Mouse (Mus musculus) limb, embryonic 14.5 days (tissue): ENCODE results near the gene Irf2. TPM values are rescaled to one million over a fixed set of nuclear protein-coding genes. Genes with fewer than 3 reads are reported as not detected.

Source experiments
- ATAC-seq: fragments of 200-750 bp; cut with Nextera tagmentation; 2 replicates; pipeline ENCODE4 v1.8.0; 2017; ENCODE audit warnings: low read depth, moderate number of reproducible peaks, moderate TSS enrichment; ENCODE audit not compliant: low FRiP score
- DNase-seq: peaks from one replicate; pipeline ENCODE4 v3.0.0-alpha.2; 2015; ENCODE audit warnings: low spot score
- H3K27ac ChIP-seq: fragments of 300-500 bp; sonication (generic); replicated peaks from 2 replicates; pipeline ENCODE4 v1.5.1; 2014; ENCODE audit warnings: low read depth, mild to moderate bottlenecking, low read length, moderate library complexity, mixed read lengths
- H3K27me3 ChIP-seq: fragments of 300-500 bp; sonication (generic); 2 replicates; pipeline ENCODE4 v1.6.1; 2014; ENCODE audit warnings: low read length, mixed read lengths; ENCODE audit not compliant: control insufficient read depth, insufficient read depth
- H3K36me3 ChIP-seq: fragments of 300-500 bp; sonication (generic); 2 replicates; pipeline ENCODE4 v1.6.1; 2014; ENCODE audit warnings: mild to moderate bottlenecking, low read length, moderate library complexity, mixed read lengths; ENCODE audit not compliant: control insufficient read depth, insufficient read depth
- H3K4me1 ChIP-seq: fragments of 300-500 bp; sonication (generic); 2 replicates; pipeline ENCODE4 v1.6.1; 2014; ENCODE audit warnings: antibody characterized with exemption, low read length, mixed read lengths; ENCODE audit not compliant: control insufficient read depth, insufficient read depth
- H3K4me2 ChIP-seq: fragments of 300-500 bp; sonication (generic); replicated peaks from 2 replicates; pipeline ENCODE4 v1.6.1; 2014; ENCODE audit warnings: low read depth, mild to moderate bottlenecking, low read length, moderate library complexity; ENCODE audit not compliant: severe bottlenecking
- H3K4me3 ChIP-seq: fragments of 300-500 bp; sonication (generic); replicated peaks from 2 replicates; pipeline ENCODE4 v1.5.1; 2014; ENCODE audit warnings: low read length
- H3K9ac ChIP-seq: fragments of 300-500 bp; sonication (generic); 2 replicates; pipeline ENCODE4 v1.6.1; 2014; ENCODE audit warnings: mild to moderate bottlenecking, low read depth, low read length, moderate library complexity; ENCODE audit not compliant: severe bottlenecking
- H3K9me3 ChIP-seq: fragments of 300-500 bp; sonication (generic); 2 replicates; pipeline ENCODE4 v1.6.1; 2016; ENCODE audit warnings: low read length; ENCODE audit not compliant: control insufficient read depth
- POLR2A ChIP-seq: fragments of 200-500 bp; IDR thresholded peaks from 2 replicates; pipeline ENCODE4 v1.8.0; 2012; ENCODE audit warnings: inconsistent platforms, mild to moderate bottlenecking, moderate library complexity, borderline replicate concordance; ENCODE audit not compliant: insufficient read depth, insufficient read length; ENCODE audit errors: extremely low read depth
- WGBS: fragments of 180-500 bp; shearing (Covaris S2); extraction: QIAGEN DNeasy Blood & Tissue Kit; methylation state at CpG from one replicate; pipeline ENCODE4 v1.1.7; 2014; 5-methylcytosine and 5-hydroxymethylcytosine counted together
- polyA plus RNA-seq, 2 experiments: library from polyadenylated mRNA; depleted of rRNA in 1 of 2; stranded (reverse) in 1 of 2; unstranded in 1 of 2; fragments of >200 nt; fragmentation: Nextera tagmentation in 1 of 2; extraction: Ambion mirVana in 1 of 2; gene quantifications; 2 replicates each; pipeline versions ENCODE4 v1.2.1 to v1.2.3; 2012 to 2014

Irf2 gene
- polyA plus RNA-seq, 2 experiments = 15.1 to 16.8 TPM

DNA sequence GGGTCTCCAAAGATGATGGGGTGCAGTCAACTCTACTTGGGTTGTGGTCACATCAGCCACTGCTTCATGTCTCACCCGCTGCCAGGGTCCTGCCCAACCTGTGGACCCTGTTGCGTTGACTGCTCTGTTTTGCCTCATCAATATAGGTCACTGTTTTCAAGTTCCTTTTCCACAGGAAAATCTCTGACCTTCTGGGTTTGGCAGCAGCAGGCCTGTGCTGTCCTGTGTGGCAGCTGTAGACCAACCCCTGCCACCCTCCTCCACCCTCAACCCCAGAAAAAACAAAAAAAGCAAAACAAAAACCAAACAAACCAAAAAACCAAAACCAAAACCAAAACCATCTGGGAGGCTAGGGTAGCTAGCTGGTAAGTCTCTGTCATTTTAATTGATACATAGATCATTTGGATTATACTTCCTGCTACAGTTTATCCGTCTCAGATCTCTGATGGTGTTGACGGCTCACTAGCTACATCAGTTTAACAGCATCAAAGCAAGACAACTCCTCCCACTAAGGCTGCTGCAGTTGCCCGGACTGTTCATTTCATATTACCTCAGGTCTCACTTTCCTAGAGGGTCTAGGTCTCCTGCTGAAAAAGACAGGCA is 16.3 kb downstream of the Irf2 start:
- 60% methylated on average over 5 of the region's 5 CpGs for WGBS
- Histone ChIP-seq H3K36me3 (no peaks in the 10 kb centered on the region), H3K9me3 (no peaks in the 10 kb centered on the region), H3K4me1 (peaks cover 18% of the 10 kb centered on the region), H3K4me2 (no peak overlapping the region), H3K4me3 (no peak overlapping the region), H3K27me3 (no peaks in the 10 kb centered on the region), H3K9ac (no peak overlapping the region), H3K27ac (no peak overlapping the region)
- DNase-seq (no peak), ATAC-seq (no peak)
- no peak for TF ChIP-seq POLR2A

DNA sequence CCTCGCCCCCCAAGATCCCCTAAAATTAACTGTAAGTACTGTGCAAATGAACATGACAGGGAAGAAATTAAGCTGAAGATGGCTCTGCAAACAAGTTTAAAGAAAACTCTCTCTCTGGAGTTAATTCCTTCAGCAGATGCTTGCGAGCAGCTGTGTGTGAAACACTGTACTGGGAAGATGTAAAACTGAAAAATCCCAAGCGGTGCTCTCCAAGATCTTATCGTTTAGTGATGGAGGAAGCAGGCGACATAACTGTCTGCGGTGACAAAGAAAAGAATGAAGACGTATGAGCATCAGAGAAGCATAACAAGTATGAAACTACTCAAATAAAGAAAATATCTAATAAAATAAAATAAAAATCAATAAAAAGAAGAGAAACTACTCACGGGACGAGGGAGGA is 18.1 kb downstream of the Irf2 start:
- 82% methylated on average over 9 of the region's 9 CpGs for WGBS
- Histone ChIP-seq H3K4me1 (peaks cover under 1% of the 10 kb centered on the region; the same call in 1 of the 2 replicates), H3K4me3 (no peak overlapping the region), H3K36me3 (no peaks in the 10 kb centered on the region), H3K27me3 (no peaks in the 10 kb centered on the region), H3K9ac (no peak overlapping the region), H3K4me2 (no peak overlapping the region), H3K9me3 (no peaks in the 10 kb centered on the region), H3K27ac (no peak overlapping the region)
- TF ChIP-seq POLR2A = no peak
- DNase-seq (no peak), ATAC-seq (no peak)

DNA sequence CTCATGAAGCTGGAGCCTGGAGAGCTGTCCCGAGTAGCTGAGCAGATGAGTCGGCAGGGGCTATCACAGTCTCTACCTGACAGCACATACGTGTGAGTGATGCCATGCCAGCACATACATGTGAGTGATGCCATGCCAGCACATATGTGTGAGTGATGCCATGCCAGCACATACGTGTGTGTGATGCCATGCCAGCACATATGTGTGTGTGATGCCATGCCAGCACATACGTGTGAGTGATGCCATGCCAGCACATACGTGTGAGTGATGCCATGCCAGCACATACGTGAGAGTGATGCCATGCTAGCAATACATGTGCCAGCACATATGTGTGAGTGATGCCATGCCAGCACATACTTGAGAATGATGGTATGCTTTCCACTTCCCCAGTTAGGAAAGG is 18.6 kb downstream of the Irf2 start:
- Histone ChIP-seq H3K9ac (no peak overlapping the region), H3K27ac (no peak overlapping the region), H3K9me3 (no peaks in the 10 kb centered on the region), H3K36me3 (no peaks in the 10 kb centered on the region), H3K4me1 (no peaks in the 10 kb centered on the region; the same call in 1 of the 2 replicates), H3K27me3 (no peaks in the 10 kb centered on the region), H3K4me3 (no peak overlapping the region), H3K4me2 (no peak overlapping the region)
- 92% methylated on average over 7 of the region's 7 CpGs for WGBS
- ATAC-seq (no peak), DNase-seq (no peak)
- TF ChIP-seq POLR2A = no peak

DNA sequence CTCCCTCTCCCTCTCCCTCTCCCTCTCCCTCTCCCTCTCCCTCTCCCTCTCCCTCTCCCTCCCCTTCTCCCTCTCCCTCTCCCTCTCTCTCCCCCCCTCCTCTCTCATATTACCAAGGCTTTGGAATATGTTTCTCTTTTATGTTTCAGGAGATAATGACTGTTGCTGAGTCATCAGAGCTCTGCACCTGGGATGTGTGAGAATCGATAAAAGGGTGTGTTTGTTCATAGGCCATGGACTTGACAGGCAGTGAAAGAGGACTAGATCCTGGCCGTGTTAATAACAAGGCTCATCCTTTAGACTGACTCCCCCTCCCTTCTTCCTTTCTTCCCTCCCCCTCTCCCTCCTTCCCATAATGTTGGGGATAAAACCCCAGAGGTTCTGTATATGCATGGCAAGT is 19.1 kb downstream of the Irf2 start:
- ATAC-seq (no peak), DNase-seq (no peak)
- Histone ChIP-seq H3K4me3 (no peak overlapping the region), H3K27me3 (no peaks in the 10 kb centered on the region), H3K27ac (no peak overlapping the region), H3K9me3 (no peaks in the 10 kb centered on the region), H3K4me1 (no peaks in the 10 kb centered on the region; the same call in 1 of the 2 replicates), H3K4me2 (no peak overlapping the region), H3K9ac (no peak overlapping the region), H3K36me3 (no peaks in the 10 kb centered on the region)
- TF ChIP-seq POLR2A = no peak
- WGBS = 75% methylated on average over 2 of the region's 2 CpGs

DNA sequence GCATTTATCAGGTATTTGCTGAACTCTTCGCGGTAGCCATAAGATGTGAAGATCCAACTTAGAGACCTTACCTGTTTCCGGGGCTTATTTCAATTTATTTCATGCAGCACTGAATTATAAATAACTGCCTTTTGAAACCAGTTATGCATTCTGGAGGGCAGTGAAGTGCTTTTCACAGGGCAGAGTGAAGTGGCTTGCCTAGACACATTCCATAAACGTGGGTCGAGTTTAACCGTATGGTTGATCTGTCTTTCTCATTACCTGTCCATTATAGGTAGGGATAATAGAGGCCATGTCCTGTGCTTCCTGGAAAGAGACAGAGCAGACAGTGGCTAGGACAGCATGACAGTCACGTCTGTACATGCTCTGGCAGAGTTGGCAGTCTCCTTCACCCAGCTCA is 20.0 kb downstream of the Irf2 start:
- 92% methylated on average over 7 of the region's 7 CpGs for WGBS
- no peak for TF ChIP-seq POLR2A
- Histone ChIP-seq H3K27ac (no peak overlapping the region), H3K36me3 (no peaks in the 10 kb centered on the region), H3K27me3 (no peaks in the 10 kb centered on the region), H3K4me1 (no peaks in the 10 kb centered on the region; the same call in 1 of the 2 replicates), H3K9ac (no peak overlapping the region), H3K9me3 (no peaks in the 10 kb centered on the region), H3K4me2 (no peak overlapping the region), H3K4me3 (no peak overlapping the region)
- DNase-seq (no peak), ATAC-seq (no peak)
